Mouse (Mus musculus): ENCODE results near the gene Rab26. TPM values are rescaled to one million over a fixed set of nuclear protein-coding genes. Genes with fewer than 3 reads are reported as not detected.
A peak's percentile ranks its signal among the peaks of the same experiment; 100 is the strongest.

The Rab26 gene
- polyA plus RNA-seq (2012): 0.09 TPM in 1 of 2 replicates, not detected in the other

- H3K4me3 ChIP-seq (replicated peaks): peak within 1 kb of the TSS; percentile 61
- peaks cover 10% of the 10 kb centered on the region; the same call in 1 of the 2 replicates for H3K27me3 ChIP-seq (ENCODE audit: control insufficient read depth)
- no peaks in the 10 kb centered on the region for H3K9me3 ChIP-seq (ENCODE audit: control insufficient read depth, low read length)
- TF ChIP-seq TAL1 (IDR thresholded peaks at IDR 0.05; ENCODE audit: low read length): no peak
- no peak for TF ChIP-seq GATA1 (IDR thresholded peaks at IDR 0.05; ENCODE audit: low read length)
- peaks cover 44% of the 10 kb centered on the region for H3K4me1 ChIP-seq (ENCODE audit: control insufficient read depth)
- H3K36me3 ChIP-seq (ENCODE audit: control insufficient read depth): peaks cover 17% of the 10 kb centered on the region
Observed at GRCm38 (mm10) chr17:24534160-24534718, at the start of gene Rab26. Rab26 (minus strand) TSS chr17:24534210.

GRCm38 (mm10) chr17:24580287-24580686 is 46.3 kb upstream of the Rab26 start:
- H3K4me3 ChIP-seq (replicated peaks): no peak overlapping the region
- peaks cover 28% of the 10 kb centered on the region for H3K36me3 ChIP-seq (ENCODE audit: control insufficient read depth)
- H3K27me3 ChIP-seq (ENCODE audit: control insufficient read depth): no peaks in the 10 kb centered on the region
- H3K9me3 ChIP-seq (ENCODE audit: control insufficient read depth, low read length): no peaks in the 10 kb centered on the region
- TF ChIP-seq GATA1 (IDR thresholded peaks at IDR 0.05; ENCODE audit: low read length) (no peak), TAL1 (IDR thresholded peaks at IDR 0.05; ENCODE audit: low read length) (no peak)
- no peaks in the 10 kb centered on the region for H3K4me1 ChIP-seq (ENCODE audit: control insufficient read depth)

DNA sequence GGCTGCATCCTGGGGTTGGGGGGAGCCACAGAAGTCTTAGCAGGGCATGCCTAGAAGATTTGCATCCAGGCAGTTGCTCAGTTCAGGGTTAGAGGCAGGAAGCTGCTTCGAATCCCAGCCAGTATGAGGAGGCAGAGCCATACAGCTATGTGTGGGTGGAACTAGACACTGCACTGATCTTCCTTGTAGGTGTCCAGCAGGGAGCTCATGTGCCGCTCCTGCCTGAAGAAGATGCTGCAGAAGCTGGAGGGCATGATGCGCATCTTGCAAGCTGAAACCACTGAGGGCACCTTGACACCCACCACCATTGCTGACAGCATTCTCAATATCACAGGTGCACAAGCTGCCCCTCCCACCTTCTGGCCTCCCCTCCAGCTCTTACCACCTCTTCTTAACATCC is 45.5 kb upstream of the Rab26 start:
- TF ChIP-seq GATA1 (IDR thresholded peaks at IDR 0.05; ENCODE audit: low read length) (no peak), TAL1 (IDR thresholded peaks at IDR 0.05; ENCODE audit: low read length) (no peak)
- Histone ChIP-seq H3K4me3 (replicated peaks) (no peak overlapping the region), H3K27me3 (ENCODE audit: control insufficient read depth) (no peaks in the 10 kb centered on the region), H3K9me3 (ENCODE audit: control insufficient read depth, low read length) (no peaks in the 10 kb centered on the region), H3K36me3 (ENCODE audit: control insufficient read depth) (peaks cover 31% of the 10 kb centered on the region), H3K4me1 (ENCODE audit: control insufficient read depth) (no peaks in the 10 kb centered on the region)

DNA sequence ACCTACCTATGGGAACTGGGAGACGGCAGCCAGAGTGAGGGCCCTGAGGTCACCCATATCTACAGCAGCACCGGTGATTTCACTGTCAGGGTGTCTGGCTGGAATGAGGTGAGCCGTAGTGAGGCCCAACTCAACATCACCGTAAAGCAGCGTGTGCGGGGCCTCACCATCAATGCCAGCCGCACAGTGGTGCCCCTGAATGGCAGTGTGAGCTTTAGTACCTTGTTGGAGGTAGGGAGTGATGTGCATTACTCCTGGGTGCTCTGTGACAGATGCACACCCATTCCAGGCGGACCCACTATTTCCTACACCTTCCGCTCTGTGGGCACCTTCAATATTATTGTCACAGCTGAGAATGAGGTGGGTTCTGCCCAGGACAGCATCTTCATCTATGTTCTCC is 39.8 kb upstream of the Rab26 start:
- Histone ChIP-seq H3K4me1 (ENCODE audit: control insufficient read depth) (peaks cover 3% of the 10 kb centered on the region; the same call in 1 of the 2 replicates), H3K4me3 (replicated peaks) (no peak overlapping the region), H3K9me3 (ENCODE audit: control insufficient read depth, low read length) (no peaks in the 10 kb centered on the region), H3K36me3 (ENCODE audit: control insufficient read depth) (peaks cover 48% of the 10 kb centered on the region), H3K27me3 (ENCODE audit: control insufficient read depth) (no peaks in the 10 kb centered on the region)
- no peak for TF ChIP-seq GATA1 (IDR thresholded peaks at IDR 0.05; ENCODE audit: low read length)
- no peak for TF ChIP-seq TAL1 (IDR thresholded peaks at IDR 0.05; ENCODE audit: low read length)

- no peak overlapping the region for H3K4me3 ChIP-seq (replicated peaks)
- H3K36me3 ChIP-seq (ENCODE audit: control insufficient read depth): peaks cover 52% of the 10 kb centered on the region
- TF ChIP-seq GATA1 (IDR thresholded peaks at IDR 0.05; ENCODE audit: low read length): no peak
- TF ChIP-seq TAL1 (IDR thresholded peaks at IDR 0.05; ENCODE audit: low read length): no peak
- H3K27me3 ChIP-seq (ENCODE audit: control insufficient read depth): no peaks in the 10 kb centered on the region
- H3K9me3 ChIP-seq (ENCODE audit: control insufficient read depth, low read length): no peaks in the 10 kb centered on the region
- peaks cover 3% of the 10 kb centered on the region; the same call in 1 of the 2 replicates for H3K4me1 ChIP-seq (ENCODE audit: control insufficient read depth)
Observed at GRCm38 (mm10) chr17:24572651-24573245, 38.7 kb upstream of the Rab26 start.

DNA sequence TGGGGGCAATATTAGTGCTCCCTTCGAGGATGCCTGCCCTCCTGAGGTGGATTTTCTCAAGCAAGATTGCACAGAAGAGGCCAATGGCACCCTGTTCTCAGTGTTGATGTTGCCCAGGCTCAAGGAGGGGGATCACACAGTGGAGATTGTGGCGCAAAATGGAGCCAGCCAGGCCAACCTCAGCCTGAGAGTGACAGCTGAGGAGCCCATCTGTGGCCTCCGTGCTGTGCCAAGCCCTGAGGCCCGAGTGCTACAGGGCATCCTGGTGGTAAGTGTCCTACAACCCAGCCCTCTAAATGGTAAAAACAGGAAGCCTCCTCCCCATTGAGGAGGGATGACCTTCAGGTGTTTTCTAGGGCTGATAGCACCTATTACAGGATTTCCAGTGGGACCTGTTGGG is 35.8 kb upstream of the Rab26 start:
- Histone ChIP-seq H3K9me3 (ENCODE audit: control insufficient read depth, low read length) (no peaks in the 10 kb centered on the region), H3K4me3 (replicated peaks) (no peak overlapping the region), H3K4me1 (ENCODE audit: control insufficient read depth) (peaks cover 21% of the 10 kb centered on the region), H3K36me3 (ENCODE audit: control insufficient read depth) (peaks cover 65% of the 10 kb centered on the region), H3K27me3 (ENCODE audit: control insufficient read depth) (no peaks in the 10 kb centered on the region)
- TF ChIP-seq TAL1 (IDR thresholded peaks at IDR 0.05; ENCODE audit: low read length) (no peak), GATA1 (IDR thresholded peaks at IDR 0.05; ENCODE audit: low read length) (no peak)

DNA sequence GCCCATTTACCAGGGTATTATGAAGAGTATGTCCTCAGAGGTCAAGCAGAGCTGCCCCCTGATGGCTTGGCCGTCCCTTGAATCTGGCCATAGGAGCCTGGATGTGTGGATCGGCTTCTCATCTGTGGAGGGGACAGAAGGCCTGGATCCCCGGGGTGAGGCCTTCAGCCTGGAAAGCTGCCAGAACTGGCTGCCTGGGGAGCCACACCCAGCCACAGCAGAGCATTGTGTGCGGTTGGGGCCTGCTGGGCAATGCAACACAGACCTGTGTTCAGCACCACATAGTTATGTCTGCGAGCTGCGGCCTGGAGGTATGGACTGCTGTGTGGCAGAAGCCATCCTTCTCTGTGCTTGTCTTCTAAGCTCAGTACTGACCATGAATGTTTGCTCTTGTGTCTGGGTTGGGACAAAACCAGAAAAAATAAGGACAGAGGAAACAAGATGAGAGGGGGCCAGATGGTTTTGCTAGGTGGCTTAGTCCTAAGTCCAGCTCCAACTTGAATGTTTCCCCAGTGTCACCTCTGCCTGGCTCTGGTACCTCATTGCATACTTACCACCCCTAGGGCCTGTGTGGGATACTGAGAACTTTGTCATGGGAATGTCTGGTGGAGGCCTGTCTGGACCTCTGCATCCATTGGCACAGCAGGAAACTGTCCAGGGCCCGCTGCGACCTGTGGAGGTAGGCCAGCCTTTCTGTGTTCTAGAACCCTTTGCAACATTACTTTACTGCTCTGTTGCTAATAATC is 33.2 kb upstream of the Rab26 start:
- peaks cover 49% of the 10 kb centered on the region for H3K36me3 ChIP-seq (ENCODE audit: control insufficient read depth)
- no peak overlapping the region for H3K4me3 ChIP-seq (replicated peaks)
- H3K9me3 ChIP-seq (ENCODE audit: control insufficient read depth, low read length): no peaks in the 10 kb centered on the region
- no peaks in the 10 kb centered on the region for H3K27me3 ChIP-seq (ENCODE audit: control insufficient read depth)
- peaks cover 18% of the 10 kb centered on the region for H3K4me1 ChIP-seq (ENCODE audit: control insufficient read depth)
- TF ChIP-seq GATA1 (IDR thresholded peaks at IDR 0.05; ENCODE audit: low read length): no peak
- TF ChIP-seq TAL1 (IDR thresholded peaks at IDR 0.05; ENCODE audit: low read length): no peak

DNA sequence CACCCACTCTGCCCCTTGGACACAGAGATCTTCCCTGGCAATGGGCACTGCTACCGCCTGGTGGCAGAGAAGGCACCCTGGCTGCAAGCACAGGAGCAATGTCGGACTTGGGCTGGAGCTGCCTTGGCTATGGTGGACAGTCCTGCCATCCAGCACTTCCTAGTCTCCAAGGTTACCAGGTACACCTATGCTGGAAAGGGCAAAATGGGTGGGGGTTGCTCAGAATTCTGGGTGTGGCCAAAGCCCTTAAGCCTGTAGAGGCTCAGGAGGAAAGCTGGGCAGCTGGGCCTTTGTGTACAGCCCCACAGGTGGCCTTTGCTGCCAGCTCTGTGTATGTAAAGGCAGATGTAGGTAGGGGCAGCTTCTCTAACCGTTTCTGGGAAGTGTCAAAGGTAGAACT is 31.8 kb upstream of the Rab26 start:
- peaks cover 40% of the 10 kb centered on the region for H3K36me3 ChIP-seq (ENCODE audit: control insufficient read depth)
- no peak overlapping the region for H3K4me3 ChIP-seq (replicated peaks)
- no peaks in the 10 kb centered on the region for H3K27me3 ChIP-seq (ENCODE audit: control insufficient read depth)
- no peaks in the 10 kb centered on the region for H3K9me3 ChIP-seq (ENCODE audit: control insufficient read depth, low read length)
- TF ChIP-seq TAL1 (IDR thresholded peaks at IDR 0.05; ENCODE audit: low read length): no peak
- TF ChIP-seq GATA1 (IDR thresholded peaks at IDR 0.05; ENCODE audit: low read length): no peak
- peaks cover 18% of the 10 kb centered on the region for H3K4me1 ChIP-seq (ENCODE audit: control insufficient read depth)

DNA sequence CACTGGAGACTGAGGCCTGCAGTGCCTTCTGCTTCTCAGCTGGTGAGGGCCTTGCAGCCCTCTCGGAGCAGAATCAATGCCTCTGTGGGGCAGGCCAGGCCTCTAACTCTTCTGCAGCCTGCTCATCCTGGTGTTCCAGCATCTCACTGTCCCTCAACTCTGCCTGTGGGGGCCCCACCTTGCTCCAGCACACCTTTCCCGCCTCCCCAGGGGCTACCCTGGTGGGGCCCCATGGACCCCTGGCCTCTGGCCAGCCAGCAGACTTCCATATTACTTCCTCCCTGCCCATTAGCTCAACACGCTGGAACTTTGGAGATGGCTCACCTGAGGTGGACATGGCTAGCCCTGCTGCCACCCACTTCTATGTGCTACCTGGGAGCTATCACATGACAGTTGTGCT is 31.1 kb upstream of the Rab26 start:
- Histone ChIP-seq H3K4me1 (ENCODE audit: control insufficient read depth) (peaks cover 18% of the 10 kb centered on the region), H3K9me3 (ENCODE audit: control insufficient read depth, low read length) (no peaks in the 10 kb centered on the region), H3K36me3 (ENCODE audit: control insufficient read depth) (peaks cover 40% of the 10 kb centered on the region), H3K27me3 (ENCODE audit: control insufficient read depth) (no peaks in the 10 kb centered on the region), H3K4me3 (replicated peaks) (no peak overlapping the region)
- no peak for TF ChIP-seq GATA1 (IDR thresholded peaks at IDR 0.05; ENCODE audit: low read length)
- no peak for TF ChIP-seq TAL1 (IDR thresholded peaks at IDR 0.05; ENCODE audit: low read length)
